Mouse (Mus musculus) olfactory bulb, adult 2 months (tissue): ENCODE measurements at regions not wholly inside any gene's neighbourhood (a gene's known extent, or its start where the extent isn't known, plus 50 kb on each side); places are given as distances from the start of the nearest gene placed in this dataset.
A peak's percentile ranks its signal among the peaks of the same experiment; 100 is the strongest.

Source experiments
- H3K27ac ChIP-seq: fragments of 200-500 bp; 2 replicates; pipeline ENCODE4 v1.5.1; 2012; ENCODE audit warnings: low read depth, low read length; ENCODE audit not compliant: insufficient read depth
- H3K4me1 ChIP-seq: fragments of 200-500 bp; 2 replicates; pipeline ENCODE4 v1.6.1; 2012; ENCODE audit warnings: low read length; ENCODE audit not compliant: control insufficient read depth, insufficient read depth
- H3K4me3 ChIP-seq: fragments of 200-500 bp; 2 replicates; pipeline ENCODE4 v1.5.1; 2012; ENCODE audit warnings: mild to moderate bottlenecking, low read depth, low read length, moderate library complexity; ENCODE audit not compliant: insufficient read depth
- CTCF ChIP-seq: fragments of 200-500 bp; IDR thresholded peaks from 2 replicates; pipeline ENCODE4 v1.5.1; 2012; ENCODE audit warnings: low read depth, mild to moderate bottlenecking, low read length, moderate library complexity; ENCODE audit not compliant: insufficient read depth
- POLR2A ChIP-seq: fragments of 200-500 bp; IDR thresholded peaks from 2 replicates; pipeline ENCODE4 v1.6.1; 2012; ENCODE audit warnings: mild to moderate bottlenecking, low read depth, low read length, moderate library complexity; ENCODE audit not compliant: insufficient read depth
- WGBS: fragments of 180-500 bp; shearing (Covaris S2); methylation state at CpG from one replicate; pipeline ENCODE4 v1.1.7; 2018; 5-methylcytosine and 5-hydroxymethylcytosine counted together

- no peak for TF ChIP-seq POLR2A
- no peak for TF ChIP-seq CTCF
- Histone ChIP-seq H3K4me1 (peaks cover 12% of the 10 kb centered on the region), H3K27ac (no peak overlapping the region), H3K4me3 (no peak overlapping the region)
- WGBS = 22% methylated on average over 13 of the region's 13 CpGs
These were observed 145.8 kb upstream of the Agap1 start for GRCm38 (mm10) chr1:89308788-89309187.

DNA sequence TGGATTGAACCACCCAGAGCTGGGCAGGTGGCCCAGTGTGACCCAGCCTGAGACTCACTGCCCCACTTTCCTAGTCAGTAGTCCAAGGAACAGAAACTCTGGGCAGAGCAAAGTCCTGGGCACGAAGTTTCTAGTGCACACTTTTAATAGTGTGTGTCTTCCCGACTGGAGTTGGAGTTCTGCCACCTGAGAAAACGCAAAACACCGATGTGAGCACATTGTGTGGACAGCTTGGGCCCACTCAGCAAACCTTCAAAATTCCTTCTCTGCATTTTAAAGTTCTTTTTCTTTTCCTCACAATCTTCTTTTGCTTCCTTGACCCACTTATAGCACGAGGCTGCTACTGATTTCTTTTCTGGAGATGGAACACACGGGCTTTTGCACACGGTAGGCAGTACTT lies 141.5 kb upstream of the Agap1 start:
- peaks cover 9% of the 10 kb centered on the region for H3K4me1 ChIP-seq
- TF ChIP-seq POLR2A (no peak), CTCF (no peak)
- WGBS = 71% methylated on average over 7 of the region's 7 CpGs
- H3K4me3 ChIP-seq = no peak overlapping the region
- H3K27ac ChIP-seq = no peak overlapping the region

- H3K4me3 ChIP-seq = no peak overlapping the region
- WGBS = 95% methylated on average over 4 of the region's 4 CpGs
- H3K27ac ChIP-seq = no peak overlapping the region
- no peak for TF ChIP-seq CTCF
- TF ChIP-seq POLR2A = no peak
- H3K4me1 ChIP-seq = no peaks in the 10 kb centered on the region; the same call in 1 of the 2 replicates
These were observed 136.7 kb upstream of the Agap1 start for GRCm38 (mm10) chr1:89317897-89318296.

- 78% methylated on average over 4 of the region's 4 CpGs for WGBS
- Histone ChIP-seq H3K4me3 (no peak overlapping the region), H3K27ac (no peak overlapping the region), H3K4me1 (no peaks in the 10 kb centered on the region)
- no peak for TF ChIP-seq POLR2A
- TF ChIP-seq CTCF = no peak
These were observed 135.9 kb upstream of the Agap1 start for GRCm38 (mm10) chr1:89318663-89319062.

GRCm38 (mm10) chr1:89322621-89323020 lies 132.0 kb upstream of the Agap1 start:
- Histone ChIP-seq H3K4me1 (no peaks in the 10 kb centered on the region), H3K4me3 (no peak overlapping the region), H3K27ac (no peak overlapping the region)
- WGBS = 77% methylated on average over 4 of the region's 4 CpGs
- TF ChIP-seq CTCF (no peak), POLR2A (no peak)

- H3K4me3 ChIP-seq = no peak overlapping the region
- no peak for TF ChIP-seq CTCF
- no peak for TF ChIP-seq POLR2A
- no peaks in the 10 kb centered on the region for H3K4me1 ChIP-seq
- no peak overlapping the region for H3K27ac ChIP-seq
- 45% methylated on average over 2 of the region's 2 CpGs for WGBS
These were observed 131.5 kb upstream of the Agap1 start for GRCm38 (mm10) chr1:89323091-89323490.

DNA sequence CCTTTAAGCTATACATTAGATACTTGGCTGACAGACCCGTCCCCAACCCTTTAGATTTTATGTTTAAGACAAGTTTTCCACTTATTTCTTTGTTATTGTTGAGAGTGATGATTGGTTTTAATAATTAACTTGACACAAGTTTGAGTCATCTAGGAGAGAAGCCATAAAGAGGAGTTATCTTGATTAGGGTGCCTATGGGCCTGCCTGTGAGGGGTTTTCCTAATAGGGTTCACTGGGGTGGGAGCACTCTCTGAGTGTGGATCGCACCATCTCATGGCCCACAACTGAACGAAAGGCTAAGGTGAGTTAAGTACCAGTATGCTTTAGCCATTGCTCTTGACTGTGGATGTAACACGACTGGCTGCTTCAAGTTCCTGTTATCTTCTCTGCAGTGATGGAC lies 123.3 kb upstream of the Agap1 start:
- 97% methylated on average over 4 of the region's 4 CpGs for WGBS

GRCm38 (mm10) chr1:89332676-89333075 lies 121.9 kb upstream of the Agap1 start:
- TF ChIP-seq CTCF (no peak), POLR2A (no peak)
- WGBS = 63% methylated on average over 7 of the region's 7 CpGs
- H3K4me1 ChIP-seq = no peaks in the 10 kb centered on the region
- peak overlapping the region; percentile 17; the same call in 1 of the 2 replicates for H3K27ac ChIP-seq
- no peak overlapping the region for H3K4me3 ChIP-seq

More for the DNA sequence above, 123.3 kb upstream of the Agap1 start:
- Histone ChIP-seq H3K4me3 (no peak overlapping the region), H3K4me1 (no peaks in the 10 kb centered on the region), H3K27ac (no peak overlapping the region)
- TF ChIP-seq CTCF (no peak), POLR2A (no peak)

GRCm38 (mm10) chr1:89337861-89338260 lies 116.7 kb upstream of the Agap1 start:
- TF ChIP-seq POLR2A (no peak), CTCF (no peak)
- no peaks in the 10 kb centered on the region for H3K4me1 ChIP-seq
- H3K4me3 ChIP-seq = no peak overlapping the region
- WGBS = 78% methylated on average over 5 of the region's 5 CpGs
- H3K27ac ChIP-seq = no peak overlapping the region

GRCm38 (mm10) chr1:89342794-89343193 lies 111.8 kb upstream of the Agap1 start:
- no peak overlapping the region for H3K4me3 ChIP-seq
- no peak overlapping the region for H3K27ac ChIP-seq
- no peak for TF ChIP-seq POLR2A
- no peak for TF ChIP-seq CTCF
- no peaks in the 10 kb centered on the region for H3K4me1 ChIP-seq
- 66% methylated on average over 4 of the region's 4 CpGs for WGBS
